Mouse (Mus musculus) liver, embryonic 14.5 days (tissue): Measurements from ENCODE around the gene Ndufaf5. TPM values are rescaled to one million over a fixed set of nuclear protein-coding genes. Genes with fewer than 3 reads are reported as not detected.
A peak's percentile ranks its signal among the peaks of the same experiment; 100 is the strongest.
"Not testable (repeated sequence)": the region's sequence is repeated elsewhere in the genome, so short reads cannot be mapped to it uniquely, and the experiment has no call there.

Experiments used
- ATAC-seq: fragments of 200-750 bp; cut with Nextera tagmentation; 2 replicates; pipeline ENCODE4 v1.8.0; 2017; ENCODE audit warnings: moderate number of reproducible peaks, mild to moderate bottlenecking, moderate library complexity; ENCODE audit not compliant: insufficient read depth
- DNase-seq, 3 experiments: peaks; one replicate each; pipeline ENCODE4 v3.0.0-alpha.2; 2012 to 2013; ENCODE audit warnings: low read depth in 3 of 3, low spot score in 3 of 3
- H3K27ac ChIP-seq: fragments of 300-500 bp; sonication (generic); 2 replicates; pipeline ENCODE4 v1.5.1; 2014; ENCODE audit warnings: moderate library complexity, mild to moderate bottlenecking, control low read depth, inconsistent platforms
- H3K27me3 ChIP-seq: fragments of 300-500 bp; sonication (generic); 2 replicates; pipeline ENCODE4 v1.6.1; 2014; ENCODE audit warnings: mild to moderate bottlenecking, low read length, moderate library complexity; ENCODE audit not compliant: control insufficient read depth, insufficient read depth
- H3K36me3 ChIP-seq: fragments of 300-500 bp; sonication (generic); replicated peaks from 2 replicates; pipeline ENCODE4 v1.6.1; 2014; ENCODE audit warnings: low read depth; ENCODE audit not compliant: control insufficient read depth, insufficient read depth
- H3K4me1 ChIP-seq, 2 experiments: fragments of 200-500 bp in 1 of 2; fragments of 300-500 bp in 1 of 2; sonication (generic) in 1 of 2; replicated peaks; 2 replicates each; pipeline ENCODE4 v1.6.1; 2012 to 2014; ENCODE audit warnings: antibody characterized with exemption in 1 of 2, inconsistent platforms in 1 of 2, low read length in 1 of 2; ENCODE audit not compliant: control insufficient read depth in 2 of 2, insufficient read depth in 2 of 2
- H3K4me2 ChIP-seq: fragments of 300-500 bp; sonication (generic); 2 replicates; pipeline ENCODE4 v1.6.1; 2014; ENCODE audit warnings: low read depth, mild to moderate bottlenecking, control low read depth, moderate library complexity
- H3K4me3 ChIP-seq, 2 experiments: fragments of 200-500 bp in 1 of 2; fragments of 300-500 bp in 1 of 2; sonication (generic) in 1 of 2; 2 replicates each; pipeline ENCODE4 v1.5.1; 2012 to 2014; ENCODE audit warnings: low read depth in 2 of 2, low read length in 2 of 2, mild to moderate bottlenecking in 2 of 2, control low read depth in 1 of 2, inconsistent platforms in 1 of 2, moderate library complexity in 1 of 2; ENCODE audit not compliant: insufficient read depth in 1 of 2
- H3K9ac ChIP-seq: fragments of 300-500 bp; sonication (generic); replicated peaks from 2 replicates; pipeline ENCODE4 v1.6.1; 2014; ENCODE audit warnings: mild to moderate bottlenecking, control low read depth, moderate library complexity
- H3K9me3 ChIP-seq: fragments of 300-500 bp; sonication (generic); 2 replicates; pipeline ENCODE4 v1.6.1; 2016; ENCODE audit warnings: low read length, mixed read lengths; ENCODE audit not compliant: control insufficient read depth
- CTCF ChIP-seq: IDR thresholded peaks from 2 replicates; pipeline ENCODE4 v1.5.1; 2016; ENCODE audit warnings: antibody characterized with exemption, low read depth, control low read depth
- EP300 ChIP-seq: IDR thresholded peaks from 2 replicates; pipeline ENCODE4 v1.6.1; 2016; ENCODE audit warnings: antibody characterized with exemption, low read depth
- WGBS: fragments of 180-500 bp; shearing (Covaris S2); extraction: QIAGEN DNeasy Blood & Tissue Kit; methylation state at CpG from one replicate; pipeline ENCODE4 v1.1.7; 2014; ENCODE audit not compliant: insufficient replicate concordance; 5-methylcytosine and 5-hydroxymethylcytosine counted together
- polyA plus RNA-seq, 2 experiments: library from polyadenylated mRNA; depleted of rRNA in 1 of 2; stranded (reverse) in 1 of 2; unstranded in 1 of 2; fragments of >200 nt; fragmentation: Nextera tagmentation in 1 of 2; extraction: Ambion mirVana in 1 of 2; gene quantifications; 2 replicates each; pipeline versions ENCODE4 v1.2.1 to v1.2.3; 2012 to 2014

Gene Ndufaf5
- polyA plus RNA-seq (2012; rRNA removed) (3.0 and 4.4 TPM in 2 replicates), polyA plus RNA-seq (2014; fragmentation: Nextera tagmentation; extraction: Ambion mirVana) (7.7 and 8.3 TPM in 2 replicates)

DNA sequence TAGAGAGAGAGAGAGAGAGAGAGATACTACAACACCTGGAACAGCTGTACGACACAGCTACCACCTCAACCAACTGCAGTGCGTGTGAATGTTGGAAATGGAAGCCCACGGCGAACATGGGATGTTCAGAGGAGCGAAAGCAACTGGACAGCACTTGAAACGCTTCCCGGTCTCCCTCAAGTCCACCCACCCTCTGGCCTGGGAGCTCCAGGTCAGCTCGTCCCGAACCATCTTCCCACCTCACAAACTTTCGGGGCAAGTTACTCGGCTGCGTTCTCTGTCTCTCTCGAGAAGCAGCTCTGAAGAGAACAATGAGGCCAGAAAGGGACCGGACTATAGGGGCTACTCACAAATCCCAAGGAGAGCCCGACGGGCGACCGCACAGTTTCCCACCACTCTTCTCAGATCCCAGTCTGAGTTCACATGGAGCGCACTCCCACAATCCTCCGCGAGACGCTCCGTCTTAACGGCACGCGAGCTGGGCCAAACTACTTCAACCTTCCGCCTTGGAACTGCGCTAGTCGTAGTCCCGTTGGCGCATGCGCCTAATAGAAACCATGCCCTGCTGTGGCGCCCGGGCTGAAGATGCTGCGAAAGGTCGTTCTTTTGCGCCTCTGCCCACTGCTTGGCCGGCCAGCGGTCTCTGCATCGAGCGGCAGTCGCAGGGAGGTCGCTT lies at the start of gene Ndufaf5, which contains the start of gene Esf1:
Gene Ndufaf5 (plus strand): TSS at position 523 of the 676 bp plus-strand sequence.
Gene Esf1 (minus strand): TSS at position 438 of the 676 bp plus-strand sequence.
- TF ChIP-seq CTCF (no peak), EP300 (no peak)
- under 1% methylated on average over 43 of the region's 43 CpGs for WGBS
- DNase-seq (peak; percentile 93), ATAC-seq (peak; percentile 98)
- Histone ChIP-seq H3K4me2 (peak within 1 kb of the TSS; percentile 95), H3K27ac (peak within 1 kb of the TSS; percentile 57), H3K9me3 (no peaks in the 10 kb centered on the region), H3K9ac (peak within 1 kb of the TSS; percentile 75), H3K4me3 (peak within 1 kb of the TSS; percentile 73 to 99), H3K27me3 (no peaks in the 10 kb centered on the region), H3K4me1 (peaks cover 6 to 7% of the 10 kb centered on the region in 2 experiments; a peak in 3 of 4 replicates), H3K36me3 (peaks cover 5% of the 10 kb centered on the region)

DNA sequence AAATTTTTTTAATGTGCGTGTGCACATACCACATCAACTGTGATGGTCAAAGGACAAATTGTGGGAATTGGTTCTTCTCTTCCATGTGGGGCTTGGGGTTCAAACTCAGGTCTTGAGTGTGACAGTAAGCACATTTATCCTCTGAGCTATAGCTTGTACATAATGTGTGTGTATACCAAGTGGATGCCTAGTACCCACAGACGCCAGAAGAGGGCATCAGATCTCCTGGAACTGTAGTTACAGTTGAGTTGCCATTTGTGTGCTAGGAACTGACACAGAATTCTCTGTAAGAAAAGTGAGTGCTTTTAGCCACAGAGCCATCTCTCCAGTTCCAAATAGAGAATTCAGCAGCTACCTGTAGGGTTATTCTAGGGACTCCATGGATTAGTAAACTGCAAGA lies 44.9 kb upstream of the Ndufaf5 start:
- Histone ChIP-seq H3K27ac (no peak overlapping the region), H3K4me3 (no peak overlapping the region), H3K27me3 (no peaks in the 10 kb centered on the region), H3K9ac (no peak overlapping the region), H3K36me3 (peaks cover 34% of the 10 kb centered on the region), H3K4me1 (no peaks in the 10 kb centered on the region), H3K9me3 (no peaks in the 10 kb centered on the region), H3K4me2 (no peak overlapping the region)
- TF ChIP-seq CTCF (peak; percentile 34; the same call in 1 of the 2 replicates), EP300 (no peak)
- ATAC-seq (no peak), DNase-seq (peak in 2 of 3 experiments; percentile 1 to 2)
- WGBS: 79% methylated on average over 2 of the region's 2 CpGs

DNA sequence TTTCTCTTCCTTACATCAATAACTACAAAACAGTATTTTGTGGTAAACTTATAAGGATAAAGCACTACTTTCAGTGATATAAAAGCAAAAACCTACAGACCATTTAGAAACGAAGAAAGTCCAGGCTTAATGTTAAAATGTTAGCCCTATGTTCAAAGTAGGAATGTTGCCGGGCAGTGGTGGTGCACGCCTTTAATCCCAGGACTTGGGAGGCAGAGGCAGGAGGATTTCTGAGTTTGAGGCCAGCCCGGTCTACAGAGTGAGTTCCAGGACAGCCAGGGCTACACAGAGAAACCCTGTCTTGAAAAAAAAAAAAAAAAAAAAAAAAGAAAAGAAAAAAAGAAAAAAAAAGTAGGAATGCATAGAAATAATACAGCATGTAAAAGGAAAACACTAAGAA lies 18.7 kb upstream of the Ndufaf5 start, which contains the start of gene Gm17374:
Gene Gm17374 (plus strand): TSS at position 301 of the 400 bp plus-strand sequence.
- H3K9me3 ChIP-seq, DNase-seq, H3K4me3 ChIP-seq, ATAC-seq, H3K4me2 ChIP-seq, H3K4me1 ChIP-seq, H3K27me3 ChIP-seq, H3K9ac ChIP-seq, H3K27ac ChIP-seq: not testable (repeated sequence)
- 80% methylated on average over 4 of the region's 4 CpGs for WGBS
- peaks cover 12% of the 10 kb centered on the region for H3K36me3 ChIP-seq

DNA sequence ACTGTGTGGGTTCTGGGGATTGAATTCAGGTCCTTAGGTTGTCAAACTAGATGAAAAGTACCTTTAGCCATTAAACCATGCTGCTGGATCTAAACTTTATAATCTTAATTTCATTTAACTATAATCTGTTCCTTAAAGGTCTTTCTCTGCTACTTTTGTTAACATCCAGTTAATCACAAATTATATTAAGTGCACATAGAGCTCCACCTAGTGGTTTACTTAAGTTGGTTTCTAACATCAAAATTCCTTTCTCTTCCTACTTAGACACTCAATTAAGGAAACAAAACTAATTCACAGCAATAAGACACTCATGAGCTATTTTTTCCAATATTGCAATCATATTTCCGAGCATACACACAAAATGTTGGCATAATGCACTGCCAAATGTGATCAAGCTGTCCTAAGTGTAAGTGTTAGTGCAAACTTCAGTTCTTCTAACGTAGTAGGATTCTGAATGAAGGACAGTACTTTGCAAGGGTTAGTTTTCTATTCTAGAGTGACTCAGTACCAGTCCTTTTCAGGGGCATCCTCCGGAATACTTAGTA lies 11.2 kb upstream of the Ndufaf5 start:
- ATAC-seq: no peak
- Histone ChIP-seq H3K9ac (no peak overlapping the region), H3K4me1 (peaks cover 7 to 11% of the 10 kb centered on the region in 2 experiments), H3K27me3 (no peaks in the 10 kb centered on the region), H3K4me3 (no peak overlapping the region), H3K4me2 (no peak overlapping the region), H3K36me3 (peaks cover 14% of the 10 kb centered on the region), H3K9me3 (no peaks in the 10 kb centered on the region), H3K27ac (no peak overlapping the region)
- WGBS: 67% methylated on average over 3 of the region's 3 CpGs
- DNase-seq: no peak
- peak; percentile 45; the same call in 1 of the 2 replicates for TF ChIP-seq CTCF
- no peak for TF ChIP-seq EP300

DNA sequence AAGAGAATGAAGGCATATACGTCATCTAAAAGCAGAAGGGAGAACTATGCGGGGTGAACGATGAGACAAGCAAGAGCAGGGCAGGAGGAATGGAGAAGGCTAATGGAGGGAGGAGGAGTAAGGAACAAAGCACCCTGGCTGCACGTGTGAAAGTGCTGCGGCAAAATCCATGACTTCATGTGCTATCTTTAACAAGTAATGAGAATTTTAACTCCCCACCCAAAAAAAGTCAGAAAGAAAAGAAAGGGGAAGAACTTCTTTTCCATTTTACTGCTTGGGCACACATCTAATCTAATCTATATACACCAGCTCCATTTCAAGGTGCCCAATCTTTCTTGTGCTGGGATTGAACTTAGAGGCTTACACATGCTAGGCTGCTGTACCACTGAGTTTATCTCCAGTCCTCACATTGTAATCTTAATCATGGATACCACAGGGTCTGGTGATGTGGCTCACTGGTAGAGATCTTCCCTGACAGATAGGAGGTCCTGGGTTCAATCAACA lies 7.0 kb upstream of the Ndufaf5 start:
- DNase-seq (peak; percentile 60 to 71 (median 69)), ATAC-seq (peak; percentile 98)
- Histone ChIP-seq H3K4me1 (peaks cover 7 to 15% of the 10 kb centered on the region in 2 experiments), H3K27me3 (no peaks in the 10 kb centered on the region), H3K27ac (no peak overlapping the region), H3K36me3 (peaks cover 12% of the 10 kb centered on the region), H3K9ac (no peak overlapping the region), H3K4me3 (no peak overlapping the region), H3K9me3 (no peaks in the 10 kb centered on the region), H3K4me2 (peak overlapping the region; percentile 33)
- 43% methylated on average over 5 of the region's 5 CpGs for WGBS
- TF ChIP-seq EP300 (peak; percentile 89), CTCF (no peak)
